Mouse (Mus musculus) limb, embryonic 14.5 days (tissue): Measurements from ENCODE around the gene Gpatch2l. TPM values are rescaled to one million over a fixed set of nuclear protein-coding genes. Genes with fewer than 3 reads are reported as not detected.

Experiments
- ATAC-seq: fragments of 200-750 bp; cut with Nextera tagmentation; 2 replicates; pipeline ENCODE4 v1.8.0; 2017; ENCODE audit warnings: low read depth, moderate number of reproducible peaks, moderate TSS enrichment; ENCODE audit not compliant: low FRiP score
- DNase-seq: peaks from one replicate; pipeline ENCODE4 v3.0.0-alpha.2; 2015; ENCODE audit warnings: low spot score
- H3K27ac ChIP-seq: fragments of 300-500 bp; sonication (generic); replicated peaks from 2 replicates; pipeline ENCODE4 v1.5.1; 2014; ENCODE audit warnings: low read depth, mild to moderate bottlenecking, low read length, moderate library complexity, mixed read lengths
- H3K27me3 ChIP-seq: fragments of 300-500 bp; sonication (generic); 2 replicates; pipeline ENCODE4 v1.6.1; 2014; ENCODE audit warnings: low read length, mixed read lengths; ENCODE audit not compliant: control insufficient read depth, insufficient read depth
- H3K36me3 ChIP-seq: fragments of 300-500 bp; sonication (generic); 2 replicates; pipeline ENCODE4 v1.6.1; 2014; ENCODE audit warnings: mild to moderate bottlenecking, low read length, moderate library complexity, mixed read lengths; ENCODE audit not compliant: control insufficient read depth, insufficient read depth
- H3K4me1 ChIP-seq: fragments of 300-500 bp; sonication (generic); 2 replicates; pipeline ENCODE4 v1.6.1; 2014; ENCODE audit warnings: antibody characterized with exemption, low read length, mixed read lengths; ENCODE audit not compliant: control insufficient read depth, insufficient read depth
- H3K4me2 ChIP-seq: fragments of 300-500 bp; sonication (generic); replicated peaks from 2 replicates; pipeline ENCODE4 v1.6.1; 2014; ENCODE audit warnings: low read depth, mild to moderate bottlenecking, low read length, moderate library complexity; ENCODE audit not compliant: severe bottlenecking
- H3K4me3 ChIP-seq: fragments of 300-500 bp; sonication (generic); replicated peaks from 2 replicates; pipeline ENCODE4 v1.5.1; 2014; ENCODE audit warnings: low read length
- H3K9ac ChIP-seq: fragments of 300-500 bp; sonication (generic); 2 replicates; pipeline ENCODE4 v1.6.1; 2014; ENCODE audit warnings: mild to moderate bottlenecking, low read depth, low read length, moderate library complexity; ENCODE audit not compliant: severe bottlenecking
- H3K9me3 ChIP-seq: fragments of 300-500 bp; sonication (generic); 2 replicates; pipeline ENCODE4 v1.6.1; 2016; ENCODE audit warnings: low read length; ENCODE audit not compliant: control insufficient read depth
- POLR2A ChIP-seq: fragments of 200-500 bp; IDR thresholded peaks from 2 replicates; pipeline ENCODE4 v1.8.0; 2012; ENCODE audit warnings: inconsistent platforms, mild to moderate bottlenecking, moderate library complexity, borderline replicate concordance; ENCODE audit not compliant: insufficient read depth, insufficient read length; ENCODE audit errors: extremely low read depth
- WGBS: fragments of 180-500 bp; shearing (Covaris S2); extraction: QIAGEN DNeasy Blood & Tissue Kit; methylation state at CpG from one replicate; pipeline ENCODE4 v1.1.7; 2014; 5-methylcytosine and 5-hydroxymethylcytosine counted together
- polyA plus RNA-seq, 2 experiments: library from polyadenylated mRNA; depleted of rRNA in 1 of 2; stranded (reverse) in 1 of 2; unstranded in 1 of 2; fragments of >200 nt; fragmentation: Nextera tagmentation in 1 of 2; extraction: Ambion mirVana in 1 of 2; gene quantifications; 2 replicates each; pipeline versions ENCODE4 v1.2.1 to v1.2.3; 2012 to 2014

Gpatch2l gene
- polyA plus RNA-seq, 2 experiments: 15.3 to 16.5 TPM

GRCm38 (mm10) chr12:86212693-86213470 is 28.8 kb upstream of the Gpatch2l start:
- H3K27ac ChIP-seq: no peak overlapping the region
- no peaks in the 10 kb centered on the region for H3K9me3 ChIP-seq
- H3K9ac ChIP-seq: no peak overlapping the region
- DNase-seq: peak; percentile 82
- no peak overlapping the region for H3K4me3 ChIP-seq
- no peaks in the 10 kb centered on the region for H3K36me3 ChIP-seq
- H3K4me2 ChIP-seq: no peak overlapping the region
- ATAC-seq: no peak
- peaks cover 5% of the 10 kb centered on the region; the same call in 1 of the 2 replicates for H3K4me1 ChIP-seq
- no peak for TF ChIP-seq POLR2A
- H3K27me3 ChIP-seq: peaks cover 48% of the 10 kb centered on the region
- 36% methylated on average over 15 of the region's 15 CpGs for WGBS

- Histone ChIP-seq H3K4me3 (no peak overlapping the region), H3K27ac (no peak overlapping the region), H3K4me2 (no peak overlapping the region), H3K36me3 (no peaks in the 10 kb centered on the region), H3K9ac (no peak overlapping the region), H3K4me1 (peaks cover 5% of the 10 kb centered on the region; the same call in 1 of the 2 replicates), H3K9me3 (no peaks in the 10 kb centered on the region), H3K27me3 (peaks cover 48% of the 10 kb centered on the region)
- 7% methylated on average over 24 of the region's 24 CpGs for WGBS
- TF ChIP-seq POLR2A: no peak
- ATAC-seq (no peak), DNase-seq (no peak)
These were observed 27.5 kb upstream of the Gpatch2l start for GRCm38 (mm10) chr12:86214201-86214600.

GRCm38 (mm10) chr12:86216687-86217421 is 24.8 kb upstream of the Gpatch2l start:
- no peak for ATAC-seq
- no peaks in the 10 kb centered on the region for H3K36me3 ChIP-seq
- no peak for DNase-seq
- H3K4me3 ChIP-seq: no peak overlapping the region
- no peak overlapping the region for H3K27ac ChIP-seq
- 2% methylated on average over 22 of the region's 22 CpGs for WGBS
- peaks cover 10% of the 10 kb centered on the region; the same call in 1 of the 2 replicates for H3K4me1 ChIP-seq
- H3K9me3 ChIP-seq: no peaks in the 10 kb centered on the region
- no peak for TF ChIP-seq POLR2A
- no peak overlapping the region for H3K9ac ChIP-seq
- H3K4me2 ChIP-seq: no peak overlapping the region; the same call in 1 of the 2 replicates
- H3K27me3 ChIP-seq: peaks cover 51% of the 10 kb centered on the region

GRCm38 (mm10) chr12:86220200-86221021 is 21.2 kb upstream of the Gpatch2l start:
- H3K9me3 ChIP-seq: no peaks in the 10 kb centered on the region
- DNase-seq: no peak
- peaks cover 18% of the 10 kb centered on the region for H3K27me3 ChIP-seq
- no peak overlapping the region for H3K27ac ChIP-seq
- 9% methylated on average over 29 of the region's 38 CpGs for WGBS
- H3K36me3 ChIP-seq: no peaks in the 10 kb centered on the region
- peaks cover 10% of the 10 kb centered on the region; the same call in 1 of the 2 replicates for H3K4me1 ChIP-seq
- TF ChIP-seq POLR2A: no peak
- peak overlapping the region; percentile 60 for H3K4me2 ChIP-seq
- H3K9ac ChIP-seq: peak overlapping the region; percentile 54
- ATAC-seq: no peak
- H3K4me3 ChIP-seq: peak overlapping the region; percentile 35
